Mouse (Mus musculus) liver, postnatal 0 days (tissue): ENCODE measurements around the gene Strn3.

Experiments used
- CTCF ChIP-seq: sonication (generic); IDR thresholded peaks from 2 replicates; pipeline ENCODE4 v1.5.1; 2016; ENCODE audit warnings: antibody characterized with exemption, low read depth
- EP300 ChIP-seq: IDR thresholded peaks from 2 replicates; pipeline ENCODE4 v1.6.1; 2016; ENCODE audit warnings: antibody characterized with exemption, low read depth, mild to moderate bottlenecking

DNA sequence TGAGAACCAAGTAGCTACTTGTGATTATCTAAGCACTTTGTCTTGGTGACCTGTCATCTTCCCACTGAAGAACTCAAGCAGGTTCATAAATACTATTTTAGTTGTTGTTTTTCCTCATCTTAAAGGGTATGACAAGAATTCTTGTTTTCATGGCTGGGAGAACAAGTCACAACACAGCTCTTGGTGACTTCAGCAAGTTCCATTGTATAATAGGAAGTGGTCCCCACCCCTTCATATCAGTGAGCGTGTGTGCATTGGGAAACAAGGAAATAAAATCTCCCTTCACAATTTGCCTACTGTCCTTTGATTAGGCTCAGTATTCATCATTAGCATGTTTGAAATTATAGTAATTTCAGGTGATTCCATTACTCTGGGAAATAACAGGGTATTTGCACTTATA is 3.3 kb upstream of the Strn3 start:
- TF ChIP-seq CTCF (no peak), EP300 (no peak)
